Mouse (Mus musculus): Measurements from ENCODE around the gene Gm49673. TPM values are rescaled to one million over a fixed set of nuclear protein-coding genes. Genes with fewer than 3 reads are reported as not detected.
"Not testable (repeated sequence)": the region's sequence is repeated elsewhere in the genome, so short reads cannot be mapped to it uniquely, and the experiment has no call there.

The Gm49673 gene
- under 1 TPM; 0.29 to 0.37 TPM for total RNA-seq (2021)

GRCm38 (mm10) chr17:8147439-8148316, at the start of gene Gm49673, which contains the start of gene Rnaset2a:
Gene Gm49673, minus strand, starts transcription at chr17:8147788.
Gene Rnaset2a, minus strand, starts transcription at chr17:8148097.
- intact Hi-C loops (cut with DNase I) = not testable (repeated sequence)
- peak in 1 of 2 experiments; percentile 9 for DNase-seq (ENCODE audit: low spot score in 2 of 2)

- no peak for DNase-seq (ENCODE audit: low spot score in 2 of 2)
- intact Hi-C loops (cut with DNase I) = loop anchor here (10.0 kb wide), 1 partner anchor 89 kb away; the partner anchor contains the start of gene Mpc1
Observed at GRCm38 (mm10) chr17:8195685-8196376, 48.2 kb upstream of the Gm49673 start.

GRCm38 (mm10) chr17:8193678-8194077, 46.1 kb upstream of the Gm49673 start:
- DNase-seq (ENCODE audit: low spot score in 2 of 2) = no peak
- intact Hi-C loops (cut with DNase I) = loop anchor here (10.0 kb wide), 1 partner anchor 91 kb away; the partner anchor contains the start of gene Mpc1

GRCm38 (mm10) chr17:8184217-8184616, 36.6 kb upstream of the Gm49673 start:
- intact Hi-C loops (cut with DNase I) = no loop called here
- no peak for DNase-seq (ENCODE audit: low spot score in 2 of 2)

GRCm38 (mm10) chr17:8183815-8184214, 36.2 kb upstream of the Gm49673 start:
- DNase-seq (ENCODE audit: low spot score in 2 of 2) = no peak
- intact Hi-C loops (cut with DNase I) = no loop called here

GRCm38 (mm10) chr17:8177090-8177489, 29.5 kb upstream of the Gm49673 start:
- no peak for DNase-seq (ENCODE audit: low spot score in 2 of 2)
- intact Hi-C loops (cut with DNase I) = no loop called here

GRCm38 (mm10) chr17:8171081-8171480, 23.5 kb upstream of the Gm49673 start:
- intact Hi-C loops (cut with DNase I) = no loop called here
- no peak for DNase-seq (ENCODE audit: low spot score in 2 of 2)

- intact Hi-C loops (cut with DNase I) = no loop called here
Observed at GRCm38 (mm10) chr17:8170331-8170730, 22.7 kb upstream of the Gm49673 start.

GRCm38 (mm10) chr17:8167436-8167835, 19.8 kb upstream of the Gm49673 start:
- intact Hi-C loops (cut with DNase I); DNase-seq (ENCODE audit: low spot score in 2 of 2): not testable (repeated sequence)

More at GRCm38 (mm10) chr17:8170331-8170730, 22.7 kb upstream of the Gm49673 start:
- DNase-seq (ENCODE audit: low spot score in 2 of 2) = no peak

- intact Hi-C loops (cut with DNase I); DNase-seq (ENCODE audit: low spot score in 2 of 2): not testable (repeated sequence)
Observed at GRCm38 (mm10) chr17:8166454-8166853, 18.9 kb upstream of the Gm49673 start.

- intact Hi-C loops (cut with DNase I); DNase-seq (ENCODE audit: low spot score in 2 of 2): not testable (repeated sequence)
Observed at GRCm38 (mm10) chr17:8165977-8166376, 18.4 kb upstream of the Gm49673 start.

GRCm38 (mm10) chr17:8165608-8165945, 18.0 kb upstream of the Gm49673 start:
- intact Hi-C loops (cut with DNase I) = not testable (repeated sequence)
- peak; percentile 55 to 66 for DNase-seq (ENCODE audit: low spot score in 2 of 2)

- peak; percentile 82 to 86 for DNase-seq (ENCODE audit: low spot score in 2 of 2)
- intact Hi-C loops (cut with DNase I) = not testable (repeated sequence)
Observed at GRCm38 (mm10) chr17:8164701-8165607, 17.4 kb upstream of the Gm49673 start, which contains the start of gene Fgfr1op. Gene Fgfr1op, plus strand, starts transcription at chr17:8165501.

- DNase-seq (ENCODE audit: low spot score in 2 of 2); intact Hi-C loops (cut with DNase I): not testable (repeated sequence)
Observed at GRCm38 (mm10) chr17:8160969-8161368, 13.4 kb upstream of the Gm49673 start.

- DNase-seq (ENCODE audit: low spot score in 2 of 2); intact Hi-C loops (cut with DNase I): not testable (repeated sequence)
Observed at GRCm38 (mm10) chr17:8158627-8159026, 11.0 kb upstream of the Gm49673 start.

GRCm38 (mm10) chr17:8155982-8156381, 8.4 kb upstream of the Gm49673 start:
- intact Hi-C loops (cut with DNase I) = not testable (repeated sequence)

GRCm38 (mm10) chr17:8155010-8155409, 7.4 kb upstream of the Gm49673 start:
- intact Hi-C loops (cut with DNase I); DNase-seq (ENCODE audit: low spot score in 2 of 2): not testable (repeated sequence)

More at GRCm38 (mm10) chr17:8155982-8156381, 8.4 kb upstream of the Gm49673 start:
- DNase-seq (ENCODE audit: low spot score in 2 of 2) = not testable (repeated sequence)

GRCm38 (mm10) chr17:8146931-8147330, 657 bp downstream of the Gm49673 start:
- intact Hi-C loops (cut with DNase I); DNase-seq (ENCODE audit: low spot score in 2 of 2): not testable (repeated sequence)

Data from left cerebral cortex, postnatal 36 days (tissue).